In the genomic region with DNA sequence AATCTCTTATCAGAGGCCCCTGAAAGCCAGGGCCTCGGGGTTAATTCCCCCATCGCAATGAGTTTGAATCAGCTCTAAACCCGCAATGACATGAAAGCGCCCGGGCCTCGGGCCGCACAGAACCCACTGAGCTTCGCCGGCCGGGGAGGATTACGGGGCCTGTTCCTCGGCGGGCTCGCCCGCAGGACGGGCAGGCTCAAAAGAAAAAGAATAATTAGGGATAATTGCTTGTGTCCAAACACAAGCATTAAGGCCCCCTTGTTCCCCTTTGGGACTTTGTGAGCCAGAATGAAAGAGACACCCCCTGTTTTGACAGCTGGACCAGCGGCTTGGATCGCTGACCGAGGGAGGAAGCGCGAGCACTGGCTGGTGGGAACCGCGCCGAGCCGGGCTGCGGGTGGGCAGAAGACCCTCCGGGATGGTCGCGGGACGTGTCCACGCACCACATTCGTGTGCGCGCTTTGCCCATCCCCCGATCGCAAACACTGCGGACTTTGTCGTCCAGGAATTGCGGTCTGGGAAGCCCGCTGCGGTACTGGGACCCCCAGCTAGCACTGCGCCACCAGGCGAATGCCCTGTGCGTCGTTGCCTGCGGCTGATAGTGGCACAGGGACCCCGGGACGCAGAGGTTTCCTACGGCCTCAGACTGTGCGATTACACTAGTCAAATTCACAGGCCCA, we compare ENCODE assay signal across 8 mouse cellular contexts.
A peak's percentile ranks its signal among the peaks of the same experiment; 100 is the strongest.
DNase-seq lines count a peak whose midpoint lies in the region; TF ChIP-seq lines count a peak whose summit lies in the region.

No protein-coding gene starts in this region.

- no peak for TF ChIP-seq POLR2A in heart, adult 2 months (IDR thresholded peaks at IDR 0.05; ENCODE audit: insufficient read depth, low read depth, low read length)

- no peaks in the 10 kb centered on the region for H3K79me2 ChIP-seq in heart, adult 2 months (replicated peaks; ENCODE audit: control insufficient read depth, insufficient read depth, low read length)

- TF ChIP-seq EP300 in heart, adult 2 months (IDR thresholded peaks at IDR 0.05; ENCODE audit: insufficient read depth, low read depth, low read length), result no peak

- H3K4me3 ChIP-seq in heart, adult 2 months, result peak overlapping the region; percentile 39
- H3K4me3 ChIP-seq in brown adipose tissue, adult 24 weeks (ENCODE audit: insufficient read depth, low read depth, low read length), result peak overlapping the region; percentile 35; the same call in 1 of the 2 replicates
- peak overlapping the region; percentile 52 for H3K4me3 ChIP-seq in midbrain, embryonic 10.5 days

- peak in 1 of 2 experiments; percentile 25 for DNase-seq in heart, adult 2 months
- DNase-seq in heart, adult 9 months (ENCODE audit: low spot score in 2 of 2), result no peak
- DNase-seq in heart, postnatal 10 days, result peak; percentile 16 to 30
- peak; percentile 91 for DNase-seq in midbrain, embryonic 10.5 days (ENCODE audit: low spot score)
- DNase-seq in thymus, postnatal 10 days (ENCODE audit: low spot score in 2 of 2), result no peak
- DNase-seq in right cerebral cortex, adult 18-20 months, result no peak
- no peak for DNase-seq in gastrocnemius, postnatal 4 days (ENCODE audit: low spot score in 2 of 2)

- H3K27me3 ChIP-seq in heart, adult 2 months (ENCODE audit: control insufficient read depth, insufficient read depth, low read length), result peaks cover 3% of the 10 kb centered on the region; the same call in 1 of the 2 replicates
- H3K27me3 ChIP-seq in midbrain, embryonic 10.5 days (ENCODE audit: low read depth, poor library complexity, severe bottlenecking), result peaks cover 100% of the 10 kb centered on the region

- H3K9ac ChIP-seq in heart, adult 2 months (ENCODE audit: low read depth, low read length), result peak overlapping the region; percentile 37; the same call in 1 of the 2 replicates

- WGBS in heart, adult 2 months, result 4% methylated on average over 50 of the region's 50 CpGs
- WGBS in midbrain, embryonic 10.5 days, result under 1% methylated on average over 50 of the region's 50 CpGs

- no peaks in the 10 kb centered on the region for H3K4me1 ChIP-seq in heart, adult 2 months (ENCODE audit: control insufficient read depth, insufficient read depth, low read length)
- H3K4me1 ChIP-seq in brown adipose tissue, adult 24 weeks (ENCODE audit: control insufficient read depth, insufficient read depth, insufficient read length, low read length), result no peaks in the 10 kb centered on the region
- peaks cover 38% of the 10 kb centered on the region for H3K4me1 ChIP-seq in midbrain, embryonic 10.5 days

- intact Hi-C loops in heart, adult 2 months (cut with DNase I), result no loop called here
- intact Hi-C loops in heart, postnatal 10 days (cut with DNase I), result no loop called here

- no peak for TF ChIP-seq CTCF in heart, adult 2 months (IDR thresholded peaks at IDR 0.05)

- no peak overlapping the region for H3K27ac ChIP-seq in heart, adult 2 months
- H3K27ac ChIP-seq in brown adipose tissue, adult 24 weeks (replicated peaks; ENCODE audit: low read depth, low read length), result no peak overlapping the region
- H3K27ac ChIP-seq in midbrain, embryonic 10.5 days (replicated peaks), result peak overlapping the region; percentile 78

- H3K9me3 ChIP-seq in midbrain, embryonic 10.5 days (replicated peaks), result no peaks in the 10 kb centered on the region

- H3K36me3 ChIP-seq in heart, adult 2 months (ENCODE audit: control insufficient read depth, insufficient read depth, low read length), result no peaks in the 10 kb centered on the region
- no peaks in the 10 kb centered on the region for H3K36me3 ChIP-seq in midbrain, embryonic 10.5 days

Comparison
In these comparisons a context has a peak if more than half of its experiments do, and no peak if none do; other contexts are left out.
1. DNase-seq: peak in heart, postnatal 10 days (2 of 2) and midbrain, embryonic 10.5 days (single experiment); none in heart, adult 9 months (0 of 2), thymus, postnatal 10 days (0 of 2), right cerebral cortex, adult 18-20 months (single experiment) and gastrocnemius, postnatal 4 days (0 of 2).
2. Peak in every context shown above with its lines, with median percentiles within 50 percentile points of each other: H3K4me3 ChIP-seq.